Mouse (Mus musculus): ENCODE data around the gene Fryl.

Fryl gene

GRCm38 (mm10) chr5:73192870-73193576 is 63.4 kb downstream of the Fryl start:
- DNase-seq: no peak

DNA sequence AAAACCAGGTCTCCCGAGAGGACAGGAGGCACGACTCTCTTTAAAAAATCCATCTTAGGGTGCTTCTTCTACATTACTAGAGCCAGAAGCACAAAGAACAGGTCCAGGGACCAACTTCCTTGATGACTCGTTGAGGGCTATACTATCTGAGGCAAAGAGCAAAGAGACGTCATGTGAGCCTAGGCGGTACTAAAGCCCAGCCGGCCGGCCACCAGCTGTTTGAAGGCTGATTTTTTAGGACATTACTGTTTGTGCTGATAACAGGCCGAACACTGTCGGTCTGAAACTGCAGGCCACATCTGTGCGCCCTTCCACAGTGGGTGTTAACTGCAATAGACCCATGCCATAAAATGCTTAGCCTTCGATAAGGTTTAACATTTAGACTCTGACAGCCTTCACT is 64.7 kb downstream of the Fryl start:
- DNase-seq: no peak

GRCm38 (mm10) chr5:73190164-73190563 is 66.3 kb downstream of the Fryl start:
- no peak for DNase-seq

GRCm38 (mm10) chr5:73189443-73190160 is 66.8 kb downstream of the Fryl start:
- no peak for DNase-seq

DNA sequence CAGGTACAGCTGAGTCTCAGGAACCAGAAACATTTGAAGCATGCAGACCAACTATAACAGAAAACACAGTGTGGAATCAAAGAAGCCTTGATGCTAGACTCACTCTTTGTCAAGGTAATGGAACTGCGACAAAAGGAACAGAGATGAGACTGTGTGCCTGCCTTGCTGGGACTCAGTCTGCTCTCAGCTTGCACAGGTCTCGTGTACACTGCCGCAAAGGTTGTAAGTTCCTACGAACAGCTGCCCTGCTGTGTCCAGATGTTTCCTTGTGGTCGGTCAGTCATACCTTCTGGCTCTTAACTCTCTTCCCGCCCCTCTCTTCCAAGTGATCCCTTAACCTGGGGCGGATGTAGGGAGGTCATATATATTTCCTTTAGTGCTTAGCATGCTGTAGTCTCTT is 67.8 kb downstream of the Fryl start:
- no peak for DNase-seq

- DNase-seq: no peak
Observed at GRCm38 (mm10) chr5:73188164-73188563, 68.3 kb downstream of the Fryl start.

- DNase-seq: no peak
Observed at GRCm38 (mm10) chr5:73186912-73187311, 69.5 kb downstream of the Fryl start.

DNA sequence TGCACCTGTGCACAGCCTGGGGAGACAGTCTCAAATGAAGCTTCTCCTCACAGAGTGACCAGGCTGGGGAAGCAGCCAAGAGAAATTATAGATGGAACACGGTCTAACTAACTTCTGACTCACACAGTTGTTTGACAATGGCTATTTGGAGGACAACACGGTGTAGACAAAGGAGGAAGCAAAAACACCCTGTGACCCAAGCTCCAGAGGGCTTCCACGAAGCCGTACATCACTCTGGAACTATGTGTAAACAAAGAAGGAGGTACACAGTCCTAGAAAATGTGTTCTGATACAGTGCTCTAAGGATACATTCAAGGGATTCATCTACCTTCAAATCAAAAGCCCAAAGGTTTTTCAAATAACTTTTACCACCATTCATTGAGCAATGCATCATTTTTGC is 71.0 kb downstream of the Fryl start:
- no peak for DNase-seq

GRCm38 (mm10) chr5:73182701-73183447 is 73.5 kb downstream of the Fryl start:
- no peak for DNase-seq

DNA sequence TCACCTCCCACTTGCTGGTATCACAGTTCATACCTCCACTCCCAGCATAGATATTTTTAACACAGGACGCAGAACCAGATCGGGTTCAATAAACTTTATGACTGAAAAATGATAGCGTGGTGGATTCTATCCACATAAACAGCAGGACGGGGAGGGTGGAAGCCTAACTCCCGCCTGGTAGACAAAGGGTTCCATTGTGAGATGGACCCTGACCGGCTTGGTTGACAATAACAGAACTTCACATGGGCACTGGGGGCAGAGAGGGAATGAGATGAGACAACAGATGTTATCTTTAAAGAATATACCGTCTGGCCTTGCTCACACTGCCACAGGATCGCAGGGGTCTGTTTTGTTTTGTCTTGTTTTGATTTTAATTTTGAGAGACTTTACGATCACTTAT is 74.2 kb downstream of the Fryl start:
- DNase-seq: no peak

- no peak for DNase-seq
Observed at GRCm38 (mm10) chr5:73176294-73176693, 80.1 kb downstream of the Fryl start.

- DNase-seq: no peak
Observed at GRCm38 (mm10) chr5:73175377-73176147, 80.9 kb downstream of the Fryl start.

- no peak for DNase-seq
Observed at GRCm38 (mm10) chr5:73171876-73172480, 84.4 kb downstream of the Fryl start.

DNA sequence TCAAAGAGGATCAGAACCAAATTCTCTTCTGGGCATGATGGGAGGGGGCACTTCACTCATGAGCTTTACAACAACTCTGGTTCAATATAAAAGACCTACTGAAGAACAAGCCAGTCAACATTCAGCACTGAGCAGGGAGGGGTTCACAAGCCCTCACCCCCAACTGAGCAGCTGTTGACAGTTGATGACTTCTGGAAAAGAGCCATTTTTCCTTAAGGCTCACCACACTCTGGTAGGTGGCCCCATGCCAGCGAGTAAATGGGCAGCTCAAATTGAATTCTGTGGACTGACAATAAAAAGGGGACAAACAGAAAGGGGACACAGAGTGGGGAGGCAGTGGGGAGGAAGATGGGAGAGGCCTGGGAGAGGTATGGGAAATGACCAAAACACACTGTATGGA is 85.2 kb downstream of the Fryl start:
- DNase-seq: no peak

- no peak for DNase-seq
Observed at GRCm38 (mm10) chr5:73168769-73169272, 87.6 kb downstream of the Fryl start.

DNA sequence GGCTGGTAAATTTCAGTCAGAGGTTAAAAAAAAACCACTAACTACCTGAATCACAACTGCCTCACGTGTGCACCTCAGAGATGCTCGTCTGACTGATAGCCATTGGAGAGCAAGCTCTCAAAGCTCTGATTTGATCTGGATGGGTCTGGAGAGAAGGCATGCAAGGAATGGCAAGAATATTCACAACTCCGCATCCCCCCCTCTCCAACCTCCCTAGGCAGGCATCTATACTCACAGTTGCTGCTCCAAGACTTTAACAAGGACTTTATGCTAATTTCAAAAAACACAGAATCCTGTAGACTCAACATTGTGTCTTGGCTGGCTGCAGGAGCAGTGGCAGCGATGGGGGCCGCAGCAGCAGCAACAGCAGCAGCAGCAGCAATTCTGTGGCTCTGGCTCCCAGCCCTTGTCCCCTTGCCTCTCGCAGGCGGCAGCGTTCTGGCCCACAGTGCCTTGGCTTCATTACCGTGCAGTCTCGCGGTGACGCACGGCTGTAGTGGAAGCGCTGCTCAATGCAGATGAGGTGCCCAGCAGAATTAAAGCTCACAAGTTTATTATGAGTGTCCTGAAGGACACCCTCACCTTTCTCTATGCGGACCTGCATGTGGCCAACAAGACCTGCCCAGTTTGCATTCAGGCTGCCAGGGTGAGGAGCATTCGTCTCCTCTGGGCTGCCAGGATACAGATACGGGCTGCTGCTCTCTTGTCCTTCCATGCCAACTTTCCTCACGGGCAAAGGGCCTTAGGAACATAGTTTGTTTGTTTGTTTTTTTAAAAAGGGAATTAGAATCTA is 88.2 kb downstream of the Fryl start:
- no peak for DNase-seq

DNA sequence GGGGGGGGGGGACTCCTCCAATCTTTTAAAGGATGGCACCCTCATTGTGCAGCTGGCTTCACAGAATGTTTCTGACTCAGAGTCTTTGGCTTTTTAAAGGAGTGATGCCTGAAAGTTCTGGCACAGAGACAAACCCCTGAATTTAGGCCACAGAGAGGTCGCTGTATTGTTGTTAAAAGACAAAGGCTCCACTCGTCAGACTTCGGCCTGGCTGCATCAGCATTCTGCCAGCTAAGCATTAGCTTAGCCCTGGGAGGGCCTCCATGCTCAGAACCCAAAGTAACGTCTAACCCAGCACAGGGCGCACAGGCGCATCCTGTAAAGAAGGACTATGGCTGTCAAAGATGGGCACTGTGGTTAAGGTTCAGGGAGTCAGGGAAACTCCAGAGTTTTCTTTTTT is 92.4 kb downstream of the Fryl start:
- DNase-seq: no peak

- no peak for DNase-seq
Observed at GRCm38 (mm10) chr5:73162492-73162891, 93.9 kb downstream of the Fryl start.

DNA sequence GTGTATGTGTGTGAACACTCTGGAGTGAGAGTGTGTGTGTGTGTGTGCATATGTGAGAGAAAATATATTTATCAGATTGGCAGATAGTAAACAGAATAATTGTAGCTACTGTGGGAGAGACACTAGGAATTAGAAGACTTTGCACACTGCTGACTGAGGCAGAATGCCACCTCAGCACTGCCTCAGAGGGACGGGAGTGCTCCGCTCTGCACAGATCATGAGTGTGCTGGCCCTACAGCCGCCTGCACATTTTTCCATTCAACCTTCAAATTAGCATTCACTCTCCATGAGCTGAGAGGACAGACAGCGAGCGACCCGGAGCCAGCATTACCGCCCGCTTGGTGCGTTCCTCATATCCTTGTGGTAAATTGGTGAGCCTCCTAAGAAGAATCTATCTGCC is 96.0 kb downstream of the Fryl start:
- no peak for DNase-seq

DNA sequence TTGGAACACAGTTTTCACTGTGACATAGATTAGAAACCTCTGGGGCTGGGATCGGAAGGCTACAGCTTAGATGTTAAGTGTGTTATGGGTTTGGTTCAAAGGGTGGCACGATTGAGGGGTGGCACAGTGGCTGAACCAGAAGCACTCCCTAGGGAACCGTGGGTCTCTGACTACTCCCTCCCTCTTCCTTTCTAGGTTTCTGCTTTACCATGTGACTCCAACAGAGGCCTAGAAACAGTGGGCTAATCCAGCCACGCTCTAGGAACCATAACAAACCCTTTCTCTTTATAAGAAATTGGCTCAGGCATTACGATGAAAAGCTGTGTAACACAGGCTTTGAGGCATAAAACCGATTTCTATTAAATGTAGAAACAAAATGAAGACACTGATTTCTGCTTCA is 98.9 kb downstream of the Fryl start:
- no peak for DNase-seq

DNA sequence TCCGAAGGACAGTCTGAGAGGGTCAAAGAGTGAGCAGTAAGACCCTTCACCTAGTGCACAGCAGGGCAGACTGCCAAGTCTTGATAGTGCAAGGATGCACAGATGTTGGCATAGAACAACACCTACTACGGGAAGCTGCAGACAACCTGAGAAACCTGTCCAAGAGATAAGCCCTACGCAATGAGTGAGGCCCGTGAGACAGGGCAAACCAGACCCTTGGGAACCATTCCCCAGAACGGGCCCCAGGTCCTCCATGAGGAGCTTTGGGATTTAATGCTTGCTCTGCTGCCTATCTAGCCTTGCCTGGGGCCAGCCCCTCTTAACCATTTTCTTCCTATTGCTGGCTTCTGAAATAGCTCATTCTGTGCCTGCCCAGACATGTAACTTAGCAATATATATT is 99.4 kb downstream of the Fryl start:
- no peak for DNase-seq
